Mouse (Mus musculus) left cerebral cortex, adult 9 months (tissue): Measurements from ENCODE around the gene Prpf4b.
"Not testable (repeated sequence)": the region's sequence is repeated elsewhere in the genome, so short reads cannot be mapped to it uniquely, and the experiment has no call there.

Experiments
- DNase-seq, 2 experiments: peaks; one replicate each; pipeline ENCODE4 v3.0.0; 2022; ENCODE audit warnings: low spot score in 2 of 2

Gene Prpf4b

DNA sequence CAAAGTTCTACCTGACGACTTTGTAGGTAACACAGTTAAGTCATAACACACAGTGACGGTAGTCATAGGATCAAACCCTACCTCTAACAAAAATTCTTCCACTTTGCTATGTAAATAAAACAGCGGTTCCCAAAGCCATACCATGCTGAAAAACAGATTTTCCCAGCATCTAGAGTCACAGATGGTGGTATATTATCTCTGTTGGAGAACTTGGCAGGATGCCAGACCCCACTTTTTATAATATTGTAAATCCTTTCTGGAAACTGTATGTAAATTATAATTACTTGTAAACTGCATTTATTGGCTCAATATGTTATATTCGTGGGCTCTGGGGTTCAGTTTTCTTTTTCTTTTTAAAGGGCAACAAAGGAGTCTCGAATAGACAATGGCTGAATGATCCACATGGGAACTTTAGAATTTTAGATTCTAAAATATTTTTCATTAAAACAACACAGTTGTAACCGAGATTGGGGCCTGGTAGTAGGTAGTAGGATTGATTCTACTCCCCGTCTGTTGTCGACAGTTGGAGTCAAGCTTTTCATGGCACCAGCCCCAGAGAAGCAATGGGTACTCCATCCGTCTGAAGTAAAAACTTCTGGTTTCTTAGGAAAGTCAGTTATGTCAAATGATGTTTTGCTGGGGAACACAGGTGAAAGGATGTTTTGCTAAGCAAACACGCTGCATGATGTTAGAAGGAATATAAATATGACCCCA, 60.0 kb downstream of the Prpf4b start:
- DNase-seq, result peak in 1 of 2 experiments; percentile 11

DNA sequence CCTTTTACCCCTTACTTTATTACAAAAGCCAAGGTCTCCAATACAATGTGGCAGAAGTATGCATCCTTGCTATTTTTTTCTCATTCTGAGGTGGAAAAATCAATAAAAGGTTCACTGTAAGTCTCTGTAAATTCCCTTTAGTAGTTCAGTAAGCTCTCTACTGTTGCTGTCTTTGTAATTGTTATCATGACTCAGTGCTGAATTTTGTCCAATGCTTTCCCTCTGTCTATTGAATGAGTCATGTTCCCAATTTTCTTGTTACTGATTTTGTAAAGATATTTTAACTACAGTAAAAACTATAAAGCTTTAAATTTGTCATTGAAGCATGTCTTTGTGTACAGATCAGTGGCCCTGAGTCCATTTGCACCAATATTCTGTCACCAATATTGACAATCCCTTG, 67.3 kb downstream of the Prpf4b start:
- DNase-seq, result no peak

DNA sequence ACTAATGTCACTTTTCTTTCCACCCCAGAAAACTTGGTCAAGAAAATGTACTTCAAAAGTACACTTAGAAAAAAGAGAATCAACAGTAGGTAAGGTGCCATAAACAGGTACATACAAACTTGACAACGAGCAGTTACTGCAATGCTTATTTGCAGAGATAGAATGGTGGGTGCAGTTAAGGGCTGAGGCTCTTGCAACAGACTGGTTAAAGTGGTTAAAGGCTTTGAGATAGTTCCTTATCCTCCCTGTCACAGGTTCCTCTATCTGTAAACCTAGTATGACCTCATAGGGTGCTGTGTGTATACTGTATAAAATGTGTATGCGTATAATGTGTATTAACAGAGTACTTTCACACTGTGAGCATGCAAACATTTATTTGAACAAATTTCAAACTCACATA, 76.3 kb downstream of the Prpf4b start:
- not testable (repeated sequence) for DNase-seq
